Mouse (Mus musculus) c-Kit-positive CD71-positive TER-119-positive erythroid progenitor cells, embryonic 14.5 days (primary cell): Measurements from ENCODE around the gene Prim2.
"Not testable (repeated sequence)": the region's sequence is repeated elsewhere in the genome, so short reads cannot be mapped to it uniquely, and the experiment has no call there.

Experiments used
- DNase-seq: peaks from one replicate; pipeline ENCODE4 v3.0.0-alpha.2; 2013; ENCODE audit warnings: low spot score

Gene Prim2

GRCm38 (mm10) chr1:33650875-33651274 is 18.7 kb downstream of the Prim2 start:
- DNase-seq: no peak

GRCm38 (mm10) chr1:33649534-33650108 is 20.0 kb downstream of the Prim2 start:
- DNase-seq: no peak

GRCm38 (mm10) chr1:33649021-33649420 is 20.6 kb downstream of the Prim2 start:
- no peak for DNase-seq

GRCm38 (mm10) chr1:33647661-33648060 is 21.9 kb downstream of the Prim2 start:
- DNase-seq: no peak

- DNase-seq: no peak
These were observed 22.4 kb downstream of the Prim2 start for GRCm38 (mm10) chr1:33647173-33647572.

GRCm38 (mm10) chr1:33645689-33646088 is 23.9 kb downstream of the Prim2 start:
- no peak for DNase-seq

- no peak for DNase-seq
These were observed 28.5 kb downstream of the Prim2 start for GRCm38 (mm10) chr1:33641139-33641538.

GRCm38 (mm10) chr1:33640089-33640488 is 29.5 kb downstream of the Prim2 start:
- no peak for DNase-seq

- no peak for DNase-seq
These were observed 30.4 kb downstream of the Prim2 start for GRCm38 (mm10) chr1:33639234-33639633.

- no peak for DNase-seq
These were observed 31.8 kb downstream of the Prim2 start for GRCm38 (mm10) chr1:33637827-33638226.

- DNase-seq: no peak
These were observed 33.0 kb downstream of the Prim2 start for GRCm38 (mm10) chr1:33636421-33637195.

- DNase-seq: not testable (repeated sequence)
These were observed 38.5 kb downstream of the Prim2 start for GRCm38 (mm10) chr1:33631002-33631618.

- no peak for DNase-seq
These were observed 41.8 kb downstream of the Prim2 start for GRCm38 (mm10) chr1:33627803-33628202.

GRCm38 (mm10) chr1:33627070-33627469 is 42.5 kb downstream of the Prim2 start:
- DNase-seq: no peak

- DNase-seq: peak; percentile 57
These were observed 44.7 kb downstream of the Prim2 start for GRCm38 (mm10) chr1:33624900-33625299.

- no peak for DNase-seq
These were observed 45.2 kb downstream of the Prim2 start for GRCm38 (mm10) chr1:33624441-33624840.

GRCm38 (mm10) chr1:33621791-33622190 is 47.8 kb downstream of the Prim2 start:
- DNase-seq: no peak

- no peak for DNase-seq
These were observed 49.4 kb downstream of the Prim2 start for GRCm38 (mm10) chr1:33620091-33620788.

GRCm38 (mm10) chr1:33616642-33617041 is 53.0 kb downstream of the Prim2 start:
- not testable (repeated sequence) for DNase-seq

- no peak for DNase-seq
These were observed 57.5 kb downstream of the Prim2 start for GRCm38 (mm10) chr1:33612100-33612499.

- no peak for DNase-seq
These were observed 59.4 kb downstream of the Prim2 start for GRCm38 (mm10) chr1:33610026-33610721.

- no peak for DNase-seq
These were observed 61.5 kb downstream of the Prim2 start for GRCm38 (mm10) chr1:33608133-33608532.
